Mouse (Mus musculus) myocyte (in vitro differentiated cells): ENCODE results near the gene Iqsec3. TPM values are rescaled to one million over a fixed set of nuclear protein-coding genes. Genes with fewer than 3 reads are reported as not detected.

Source experiments
- H3K27me3 ChIP-seq: one replicate; pipeline ENCODE4 v1.6.1; 2011; ENCODE audit not compliant: control insufficient read depth, insufficient read depth, insufficient read length
- H3K36me3 ChIP-seq: one replicate; pipeline ENCODE4 v1.6.1; 2011; ENCODE audit not compliant: control insufficient read depth, insufficient read depth
- H3K4me2 ChIP-seq: one replicate; pipeline ENCODE4 v1.6.1; 2011; ENCODE audit warnings: low read depth, control low read depth
- H3K4me3 ChIP-seq: one replicate; pipeline ENCODE4 v1.5.1; 2011; ENCODE audit warnings: mild to moderate bottlenecking, control low read depth, moderate library complexity
- H3K79me2 ChIP-seq: one replicate; pipeline ENCODE4 v1.6.1; 2011; ENCODE audit not compliant: control insufficient read depth, insufficient read depth
- H3ac ChIP-seq: one replicate; pipeline ENCODE4 v1.6.1; 2011; ENCODE audit not compliant: control insufficient read depth, insufficient read length
- CEBPB ChIP-seq: IDR thresholded peaks from 2 replicates; pipeline ENCODE4 v1.6.1; 2011; ENCODE audit warnings: mild to moderate bottlenecking, moderate library complexity; ENCODE audit not compliant: poor library complexity, insufficient read depth, severe bottlenecking
- E2F4 ChIP-seq: IDR thresholded peaks from one replicate; pipeline ENCODE4 v1.6.1; 2011; ENCODE audit warnings: mild to moderate bottlenecking, control low read depth, moderate library complexity; ENCODE audit not compliant: insufficient read depth
- MAX ChIP-seq: IDR thresholded peaks from one replicate; pipeline ENCODE4 v1.6.1; 2011; ENCODE audit warnings: low read depth, mild to moderate bottlenecking, control low read depth
- MYOD1 ChIP-seq, 3 experiments: IDR thresholded peaks; one replicate each; pipeline ENCODE4 v1.6.1; 2011; ENCODE audit warnings: control low read depth in 2 of 3, low read depth in 2 of 3, mild to moderate bottlenecking in 2 of 3, moderate library complexity in 1 of 3; ENCODE audit not compliant: insufficient read length in 2 of 3, control insufficient read depth in 1 of 3
- MYOG ChIP-seq, 3 experiments: IDR thresholded peaks; one replicate each; pipeline ENCODE4 v1.6.1; 2011; ENCODE audit warnings: control low read depth in 2 of 3, low read depth in 2 of 3, mild to moderate bottlenecking in 2 of 3; ENCODE audit not compliant: insufficient read length in 2 of 3, control insufficient read depth in 1 of 3, insufficient read depth in 1 of 3
- POLR2A ChIP-seq: IDR thresholded peaks from one replicate; pipeline ENCODE4 v1.6.1; 2011; ENCODE audit warnings: low read depth, mild to moderate bottlenecking, control low read depth, moderate library complexity; ENCODE audit not compliant: insufficient read length
- POLR2AphosphoS2 ChIP-seq: IDR thresholded peaks from one replicate; pipeline ENCODE4 v1.6.1; 2011; ENCODE audit warnings: low read depth, control low read depth; ENCODE audit not compliant: insufficient read length
- REST ChIP-seq: IDR thresholded peaks from one replicate; pipeline ENCODE4 v1.6.1; 2011; ENCODE audit warnings: mild to moderate bottlenecking, control low read depth, moderate library complexity; ENCODE audit not compliant: insufficient read depth, insufficient read length
- SRF ChIP-seq: IDR thresholded peaks from one replicate; pipeline ENCODE4 v1.6.1; 2011; ENCODE audit warnings: low read depth; ENCODE audit not compliant: control insufficient read depth, insufficient read length
- TCF12 ChIP-seq: IDR thresholded peaks from one replicate; pipeline ENCODE4 v1.6.1; 2011; ENCODE audit warnings: mild to moderate bottlenecking, control low read depth; ENCODE audit not compliant: poor library complexity, insufficient read depth, severe bottlenecking
- TCF3 ChIP-seq: IDR thresholded peaks from one replicate; pipeline ENCODE4 v1.6.1; 2011; ENCODE audit warnings: low read depth, control low read depth; ENCODE audit not compliant: insufficient read length
- USF1 ChIP-seq: IDR thresholded peaks from one replicate; pipeline ENCODE4 v1.6.1; 2011; ENCODE audit warnings: low read depth, mild to moderate bottlenecking, control low read depth, moderate library complexity
- polyA plus RNA-seq: library from polyadenylated mRNA; unstranded; fragments of >200 nt; fragmentation: generic; extraction: Trizol; gene quantifications from one replicate; pipeline ENCODE4 v1.2.1, GENCODE M21; 2012; ENCODE audit warnings: missing spikeins

The Iqsec3 gene
- polyA plus RNA-seq, 1 experiment, result 0.25 TPM

- Histone ChIP-seq H3K79me2 (no peaks in the 10 kb centered on the region), H3K36me3 (no peaks in the 10 kb centered on the region), H3K4me3 (no peak overlapping the region), H3K27me3 (peaks cover 17% of the 10 kb centered on the region), H3ac (no peak overlapping the region), H3K4me2 (no peak overlapping the region)
- TF ChIP-seq TCF3, result no peak
- no peak for TF ChIP-seq CEBPB
- no peak for TF ChIP-seq POLR2AphosphoS2
These were observed 137.6 kb downstream of the Iqsec3 start for GRCm38 (mm10) chr6:121335841-121336240.

GRCm38 (mm10) chr6:121329848-121330508, 143.5 kb downstream of the Iqsec3 start:
- Histone ChIP-seq H3K79me2 (no peaks in the 10 kb centered on the region), H3K4me2 (no peak overlapping the region), H3K4me3 (no peak overlapping the region), H3K36me3 (no peaks in the 10 kb centered on the region), H3K27me3 (peaks cover 25% of the 10 kb centered on the region), H3ac (no peak overlapping the region)
- TF ChIP-seq USF1, result no peak
- no peak for TF ChIP-seq MAX
- no peak for TF ChIP-seq POLR2A
- TF ChIP-seq REST, result no peak
- TF ChIP-seq MYOD1 (IDR thresholded peaks at IDR 0.05; ENCODE audit: control insufficient read depth in 1 of 3, insufficient read length in 2 of 3, low read depth in 2 of 3), result no peak
- no peak for TF ChIP-seq POLR2AphosphoS2
- TF ChIP-seq TCF12, result no peak
- TF ChIP-seq SRF, result no peak
- TF ChIP-seq E2F4, result no peak
- no peak for TF ChIP-seq TCF3
- TF ChIP-seq CEBPB, result no peak
- TF ChIP-seq MYOG (IDR thresholded peaks at IDR 0.05; ENCODE audit: control insufficient read depth in 1 of 3, insufficient read depth in 1 of 3, insufficient read length in 2 of 3, low read depth in 2 of 3), result no peak

- Histone ChIP-seq H3K27me3 (peaks cover 30% of the 10 kb centered on the region), H3K4me3 (no peak overlapping the region), H3K4me2 (no peak overlapping the region), H3ac (no peak overlapping the region), H3K36me3 (no peaks in the 10 kb centered on the region), H3K79me2 (no peaks in the 10 kb centered on the region)
- TF ChIP-seq REST (no peak), POLR2AphosphoS2 (no peak), SRF (no peak)
These were observed 145.0 kb downstream of the Iqsec3 start for GRCm38 (mm10) chr6:121328417-121328884.

DNA sequence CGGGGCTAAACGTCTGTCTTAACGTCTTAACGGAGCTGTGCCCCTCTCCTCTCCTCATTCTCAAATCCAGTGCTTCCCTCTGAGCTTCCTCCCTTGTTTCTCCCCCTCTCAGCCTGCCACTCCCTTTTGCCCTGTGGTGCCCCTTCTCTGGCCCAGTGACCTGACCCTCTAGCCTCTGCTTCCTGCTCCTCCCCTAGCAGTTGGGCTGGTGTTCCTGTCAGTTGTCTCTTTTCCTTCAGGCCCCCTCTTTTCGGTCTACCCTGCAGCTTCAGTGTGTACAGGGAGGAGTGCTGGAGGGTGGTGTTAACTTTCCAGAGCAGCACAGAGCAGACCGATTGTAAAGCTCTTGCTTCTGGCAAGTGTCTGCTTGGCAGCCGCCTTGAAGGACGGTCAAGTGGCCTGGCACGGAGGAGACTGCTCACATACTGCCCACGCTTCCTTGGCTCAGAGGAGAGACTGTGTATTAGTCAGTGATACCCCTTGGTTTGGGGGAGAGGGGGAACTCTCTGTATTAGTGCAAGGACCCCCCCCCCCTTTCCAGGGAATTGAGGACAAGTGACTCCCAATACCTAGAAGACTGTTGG, 146.9 kb downstream of the Iqsec3 start:
- H3K79me2 ChIP-seq, result no peaks in the 10 kb centered on the region
- H3K4me3 ChIP-seq, result no peak overlapping the region
- H3K27me3 ChIP-seq, result peaks cover 20% of the 10 kb centered on the region
- no peaks in the 10 kb centered on the region for H3K36me3 ChIP-seq
- no peak for TF ChIP-seq TCF3
- TF ChIP-seq POLR2AphosphoS2, result no peak
- no peak for TF ChIP-seq TCF12
- no peak for TF ChIP-seq E2F4
- no peak for TF ChIP-seq MYOD1 (IDR thresholded peaks at IDR 0.05; ENCODE audit: control insufficient read depth in 1 of 3, insufficient read length in 2 of 3, low read depth in 2 of 3)
- no peak for TF ChIP-seq POLR2A
- no peak for TF ChIP-seq SRF
- TF ChIP-seq MYOG (IDR thresholded peaks at IDR 0.05; ENCODE audit: control insufficient read depth in 1 of 3, insufficient read depth in 1 of 3, insufficient read length in 2 of 3, low read depth in 2 of 3), result no peak
- TF ChIP-seq MAX, result no peak
- TF ChIP-seq CEBPB, result no peak
- TF ChIP-seq REST, result no peak
- no peak for TF ChIP-seq USF1
- H3K4me2 ChIP-seq, result peak overlapping the region; percentile 45
- no peak overlapping the region for H3ac ChIP-seq

- no peak overlapping the region for H3K4me3 ChIP-seq
- peak overlapping the region; percentile 45 for H3K4me2 ChIP-seq
- TF ChIP-seq TCF3, result peak; percentile 29
- TF ChIP-seq CEBPB, result no peak
- no peak for TF ChIP-seq REST
- TF ChIP-seq USF1, result no peak
- no peak for TF ChIP-seq E2F4
- TF ChIP-seq POLR2AphosphoS2, result no peak
- peak; percentile 59 to 89 (median 84) for TF ChIP-seq MYOG (IDR thresholded peaks at IDR 0.05; ENCODE audit: control insufficient read depth in 1 of 3, insufficient read depth in 1 of 3, insufficient read length in 2 of 3, low read depth in 2 of 3)
- TF ChIP-seq MYOD1 (IDR thresholded peaks at IDR 0.05; ENCODE audit: control insufficient read depth in 1 of 3, insufficient read length in 2 of 3, low read depth in 2 of 3), result peak; percentile 34 to 89 (median 71)
- TF ChIP-seq SRF, result no peak
- no peak overlapping the region for H3ac ChIP-seq
- H3K36me3 ChIP-seq, result no peaks in the 10 kb centered on the region
- H3K79me2 ChIP-seq, result no peaks in the 10 kb centered on the region
- H3K27me3 ChIP-seq, result peaks cover 20% of the 10 kb centered on the region
These were observed 147.7 kb downstream of the Iqsec3 start for GRCm38 (mm10) chr6:121325740-121326139.
